Mouse (Mus musculus): ENCODE results near the gene Mboat7.

The Mboat7 gene

GRCm38 (mm10) chr7:3643843-3644242 is 49.5 kb downstream of the Mboat7 start:
- DNase-seq (ENCODE audit: low spot score), result no peak

- DNase-seq (ENCODE audit: low spot score), result no peak
These were observed 49.9 kb downstream of the Mboat7 start for GRCm38 (mm10) chr7:3643412-3643811.

GRCm38 (mm10) chr7:3630478-3630815 is 62.9 kb downstream of the Mboat7 start:
- no peak for DNase-seq (ENCODE audit: low spot score)

GRCm38 (mm10) chr7:3629543-3630477 is 63.5 kb downstream of the Mboat7 start, which contains the start of the genes Tfpt and Prpf31:
Gene Tfpt (minus strand): TSS chr7:3629929.
Gene Prpf31 (plus strand): TSS chr7:3629985.
- DNase-seq (ENCODE audit: low spot score), result peak; percentile 81

- no peak for DNase-seq (ENCODE audit: low spot score)
These were observed 64.3 kb downstream of the Mboat7 start for GRCm38 (mm10) chr7:3629030-3629429.

Data from ovary, postnatal 10 days (tissue).